ENCODE assay signal across 9 mouse cellular contexts in genomic region chr1:44064625-44065024, GRCm38 (mm10). TPM values are rescaled to one million over a fixed set of nuclear protein-coding genes. Genes with fewer than 3 reads are reported as not detected.
DNase-seq lines count a peak whose midpoint lies in the region; ATAC-seq and TF ChIP-seq lines count a peak whose summit lies in the region.
"Had no signal": no experiment of that assay in that cellular context is flagged by ENCODE, and none has a peak within 500 bp of the region (broad histone marks: within the 10 kb centered on the region; RNA-seq: fewer than 3 reads in every experiment).

No protein-coding gene starts in this region.

- no peak overlapping the region for H3K4me3 ChIP-seq in kidney, embryonic 16.5 days (ENCODE audit: low read length)
- no peak overlapping the region for H3K4me3 ChIP-seq in cortical plate, adult 2 months (ENCODE audit: insufficient read depth, low read length)
- H3K4me3 ChIP-seq in midbrain, embryonic 16.5 days (ENCODE audit: low read depth, low read length) = no peak overlapping the region
- H3K4me3 ChIP-seq: embryonic facial prominence, embryonic 15.5 days had no signal

- no peak overlapping the region for H3K4me2 ChIP-seq in kidney, embryonic 16.5 days (replicated peaks; ENCODE audit: low read depth, low read length)
- H3K4me2 ChIP-seq in midbrain, embryonic 16.5 days (ENCODE audit: low read length) = no peak overlapping the region
- H3K4me2 ChIP-seq: embryonic facial prominence, embryonic 15.5 days had no signal

- no peak overlapping the region for H3K27ac ChIP-seq in kidney, embryonic 16.5 days (ENCODE audit: low read length)
- H3K27ac ChIP-seq in cortical plate, adult 2 months (ENCODE audit: insufficient read depth, low read length) = no peak overlapping the region
- H3K27ac ChIP-seq in midbrain, embryonic 16.5 days (ENCODE audit: low read length) = no peak overlapping the region
- H3K27ac ChIP-seq: embryonic facial prominence, embryonic 15.5 days had no signal

- TF ChIP-seq POLR2A in cortical plate, adult 2 months (IDR thresholded peaks at IDR 0.05; ENCODE audit: extremely low read depth, insufficient read depth, low read length) = no peak

- H3K9me3 ChIP-seq in kidney, embryonic 16.5 days (ENCODE audit: low read length) = no peaks in the 10 kb centered on the region
- no peaks in the 10 kb centered on the region for H3K9me3 ChIP-seq in midbrain, embryonic 16.5 days (replicated peaks; ENCODE audit: control insufficient read depth, low read length, poor library complexity, severe bottlenecking)
- H3K9me3 ChIP-seq: embryonic facial prominence, embryonic 15.5 days had no signal

- WGBS in kidney, embryonic 16.5 days = 0% methylated on average over 1 of the region's 1 CpGs
- WGBS in midbrain, embryonic 16.5 days = 0% methylated on average over 1 of the region's 1 CpGs

- no peaks in the 10 kb centered on the region for H3K27me3 ChIP-seq in kidney, embryonic 16.5 days (ENCODE audit: insufficient read depth, low read length)
- H3K27me3 ChIP-seq in midbrain, embryonic 16.5 days (ENCODE audit: control insufficient read depth, insufficient read depth, low read depth, low read length) = no peaks in the 10 kb centered on the region
- H3K27me3 ChIP-seq: embryonic facial prominence, embryonic 15.5 days had no signal

- peak; percentile 50; the same call in 1 of the 2 replicates for TF ChIP-seq CTCF in cortical plate, adult 2 months (IDR thresholded peaks at IDR 0.05; ENCODE audit: extremely low read depth, insufficient read depth, low read length)

- no peak overlapping the region for H3K9ac ChIP-seq in kidney, embryonic 16.5 days (replicated peaks; ENCODE audit: low read length)
- no peak overlapping the region for H3K9ac ChIP-seq in midbrain, embryonic 16.5 days (ENCODE audit: low read depth, low read length)
- H3K9ac ChIP-seq: embryonic facial prominence, embryonic 15.5 days had no signal

- H3K36me3 ChIP-seq in kidney, embryonic 16.5 days (ENCODE audit: insufficient read depth, low read length) = no peaks in the 10 kb centered on the region
- H3K36me3 ChIP-seq in midbrain, embryonic 16.5 days (ENCODE audit: control insufficient read depth, insufficient read depth, low read length) = no peaks in the 10 kb centered on the region
- H3K36me3 ChIP-seq: embryonic facial prominence, embryonic 15.5 days had no signal

- intact Hi-C loops in left cerebral cortex, postnatal 14 days (cut with DNase I) = loop anchor here (5.0 kb wide), 1 partner anchor 162 kb away; no protein-coding TSS in a partner anchor

- no peak for ATAC-seq in kidney, embryonic 16.5 days (ENCODE audit: low FRiP score, low TSS enrichment)
- ATAC-seq in midbrain, embryonic 16.5 days = no peak

- peak; percentile 55 for DNase-seq in kidney, adult 18-20 months
- DNase-seq in NIH3T3 (ENCODE audit: low read depth) = peak; percentile 86
- DNase-seq in induced T-regulatory cell, adult 2 months (ENCODE audit: low read depth) = peak; percentile 86
- DNase-seq in left cerebral cortex, postnatal 14 days (ENCODE audit: low spot score in 2 of 2) = peak; percentile 69 to 76
- DNase-seq in retina, embryonic 14.5 days (ENCODE audit: low spot score) = peak; percentile 74

- no peaks in the 10 kb centered on the region for H3K4me1 ChIP-seq in kidney, embryonic 16.5 days (ENCODE audit: insufficient read depth, low read length)
- H3K4me1 ChIP-seq in cortical plate, adult 2 months (ENCODE audit: control insufficient read depth, insufficient read depth, low read length) = no peaks in the 10 kb centered on the region
- H3K4me1 ChIP-seq in midbrain, embryonic 16.5 days (ENCODE audit: control insufficient read depth, insufficient read depth, low read length) = no peaks in the 10 kb centered on the region
- H3K4me1 ChIP-seq: embryonic facial prominence, embryonic 15.5 days had no signal

RNA-seq across cellular contexts. Expression of gene Gm8251, which starts 2.9 kb away (rescaled TPM):
- polyA plus RNA-seq in kidney, embryonic 16.5 days (2015; fragmentation: Nextera tagmentation; extraction: Ambion mirVana) = 0.05 and 0.06 TPM in 2 replicates
- not detected in 2 replicates for polyA plus RNA-seq in cortical plate, adult 2 months (2012; rRNA removed)
- not detected for total RNA-seq in left cerebral cortex, postnatal 14 days (2021)
- 0.04 TPM in 1 of 2 replicates, not detected in the other for polyA plus RNA-seq in midbrain, embryonic 16.5 days (2015; fragmentation: Nextera tagmentation; extraction: Ambion mirVana)

RNA-seq across cellular contexts. Expression of gene Tex30, which starts 37.6 kb away (rescaled TPM):
- 76.7 and 79.9 TPM in 2 replicates for polyA plus RNA-seq in kidney, embryonic 16.5 days (2015; fragmentation: Nextera tagmentation; extraction: Ambion mirVana)
- polyA plus RNA-seq in cortical plate, adult 2 months (2012; rRNA removed) = 6.5 and 6.6 TPM in 2 replicates
- total RNA-seq in left cerebral cortex, postnatal 14 days (2021) = 10 to 100 TPM in 1 of 2 experiments, 1 to 10 TPM in 1; 7.0 to 10.6 TPM
- polyA plus RNA-seq in midbrain, embryonic 16.5 days (2015; fragmentation: Nextera tagmentation; extraction: Ambion mirVana) = 39.7 and 43.5 TPM in 2 replicates

RNA-seq across cellular contexts. Expression of gene Mettl21c, which starts 44.8 kb away (rescaled TPM):
- polyA plus RNA-seq in kidney, embryonic 16.5 days (2015; fragmentation: Nextera tagmentation; extraction: Ambion mirVana) = 0.24 and 0.36 TPM in 2 replicates
- polyA plus RNA-seq in cortical plate, adult 2 months (2012; rRNA removed) = 0.02 and 0.08 TPM in 2 replicates
- total RNA-seq in left cerebral cortex, postnatal 14 days (2021) = not detected
- 3.0 and 3.2 TPM in 2 replicates for polyA plus RNA-seq in midbrain, embryonic 16.5 days (2015; fragmentation: Nextera tagmentation; extraction: Ambion mirVana)

RNA-seq across cellular contexts. Expression of gene Kdelc1, which starts 54.0 kb away (rescaled TPM):
- polyA plus RNA-seq in kidney, embryonic 16.5 days (2015; fragmentation: Nextera tagmentation; extraction: Ambion mirVana) = 70.6 and 71.7 TPM in 2 replicates
- polyA plus RNA-seq in cortical plate, adult 2 months (2012; rRNA removed) = 13.8 and 14.8 TPM in 2 replicates
- total RNA-seq in left cerebral cortex, postnatal 14 days (2021) = 10 to 100 TPM; 10.4 to 10.5 TPM
- polyA plus RNA-seq in midbrain, embryonic 16.5 days (2015; fragmentation: Nextera tagmentation; extraction: Ambion mirVana) = 26.0 and 26.6 TPM in 2 replicates

RNA-seq across cellular contexts. Expression of gene Bivm, which starts 54.1 kb away (rescaled TPM):
- polyA plus RNA-seq in kidney, embryonic 16.5 days (2015; fragmentation: Nextera tagmentation; extraction: Ambion mirVana) = 19.9 and 22.8 TPM in 2 replicates
- polyA plus RNA-seq in cortical plate, adult 2 months (2012; rRNA removed) = 11.8 and 13.1 TPM in 2 replicates
- total RNA-seq in left cerebral cortex, postnatal 14 days (2021) = 10 to 100 TPM; 38.5 to 39.3 TPM
- polyA plus RNA-seq in midbrain, embryonic 16.5 days (2015; fragmentation: Nextera tagmentation; extraction: Ambion mirVana) = 29.7 and 31.4 TPM in 2 replicates
